Mouse (Mus musculus) stomach, embryonic 14.5 days (tissue): ENCODE data around the gene Usp10. TPM values are rescaled to one million over a fixed set of nuclear protein-coding genes. Genes with fewer than 3 reads are reported as not detected.

ENCODE experiments used
- ATAC-seq: fragments of 200-750 bp; cut with Nextera tagmentation; 2 replicates; pipeline ENCODE4 v1.8.0; 2017; ENCODE audit warnings: low read depth, moderate TSS enrichment; ENCODE audit not compliant: insufficient number of reproducible peaks, insufficient read depth, low FRiP score
- H3K27ac ChIP-seq: fragments of 300-500 bp; sonication (generic); 2 replicates; pipeline ENCODE4 v1.5.1; 2014; ENCODE audit warnings: mild to moderate bottlenecking, low read length, moderate library complexity, mixed read lengths
- H3K27me3 ChIP-seq: fragments of 300-500 bp; sonication (generic); 2 replicates; pipeline ENCODE4 v1.6.1; 2014; ENCODE audit warnings: low read length, control low read depth, mixed read lengths; ENCODE audit not compliant: control insufficient read depth, insufficient read depth
- H3K36me3 ChIP-seq: fragments of 300-500 bp; sonication (generic); 2 replicates; pipeline ENCODE4 v1.6.1; 2014; ENCODE audit warnings: mild to moderate bottlenecking, control low read depth, low read length, moderate library complexity, mixed read lengths; ENCODE audit not compliant: control insufficient read depth, insufficient read depth
- H3K4me1 ChIP-seq: fragments of 300-500 bp; sonication (generic); 2 replicates; pipeline ENCODE4 v1.6.1; 2014; ENCODE audit warnings: low read length, control low read depth, mixed read lengths; ENCODE audit not compliant: control insufficient read depth, insufficient read depth
- H3K4me2 ChIP-seq: fragments of 300-500 bp; sonication (generic); replicated peaks from 2 replicates; pipeline ENCODE4 v1.6.1; 2014; ENCODE audit warnings: low read depth, low read length, control low read depth
- H3K4me3 ChIP-seq: fragments of 300-500 bp; sonication (generic); 2 replicates; pipeline ENCODE4 v1.5.1; 2014; ENCODE audit warnings: low read depth, low read length, control low read depth
- H3K9ac ChIP-seq: fragments of 300-500 bp; sonication (generic); replicated peaks from 2 replicates; pipeline ENCODE4 v1.6.1; 2014; ENCODE audit warnings: low read depth, mild to moderate bottlenecking, control low read depth, low read length, moderate library complexity, mixed read lengths
- H3K9me3 ChIP-seq: fragments of 300-500 bp; sonication (generic); 2 replicates; pipeline ENCODE4 v1.6.1; 2016; ENCODE audit warnings: low read depth, low read length, control low read depth; ENCODE audit not compliant: control insufficient read depth
- WGBS: fragments of 180-500 bp; shearing (Covaris S2); extraction: QIAGEN DNeasy Blood & Tissue Kit; methylation state at CpG from one replicate; pipeline ENCODE4 v1.1.7; 2014; 5-methylcytosine and 5-hydroxymethylcytosine counted together
- polyA plus RNA-seq: library from polyadenylated mRNA; unstranded; fragments of >200 nt; fragmentation: Nextera tagmentation; extraction: Ambion mirVana; gene quantifications from 2 replicates; pipeline ENCODE4 v1.2.1, GENCODE M21; 2014

Usp10 gene
- polyA plus RNA-seq, 1 experiment from 2014 or later: 110 TPM

DNA sequence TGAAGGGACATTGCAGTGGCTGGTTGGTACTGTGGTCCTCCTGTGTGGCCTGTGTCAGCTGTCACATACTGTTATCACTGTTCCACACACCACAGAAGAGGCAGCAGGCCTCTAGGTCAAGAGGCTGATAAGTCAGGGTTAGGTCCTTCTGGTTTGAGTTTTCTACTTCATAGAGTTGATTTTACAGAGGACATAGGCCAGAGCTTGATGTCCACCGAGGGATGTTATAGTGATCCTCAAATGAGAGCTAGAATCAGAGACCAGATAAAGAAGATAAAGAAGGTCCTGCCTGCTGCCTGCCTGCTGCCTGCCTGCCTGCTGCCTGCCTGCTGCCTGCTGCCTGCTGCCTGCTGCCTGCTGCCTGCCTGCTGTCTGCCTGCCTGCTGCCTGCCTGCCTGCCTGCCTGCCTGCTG lies 8.0 kb downstream of the Usp10 start:
- H3K9me3 ChIP-seq: no peaks in the 10 kb centered on the region
- peak; percentile 84; the same call in 1 of the 2 replicates for ATAC-seq
- 63% methylated on average over 1 of the region's 1 CpGs for WGBS

DNA sequence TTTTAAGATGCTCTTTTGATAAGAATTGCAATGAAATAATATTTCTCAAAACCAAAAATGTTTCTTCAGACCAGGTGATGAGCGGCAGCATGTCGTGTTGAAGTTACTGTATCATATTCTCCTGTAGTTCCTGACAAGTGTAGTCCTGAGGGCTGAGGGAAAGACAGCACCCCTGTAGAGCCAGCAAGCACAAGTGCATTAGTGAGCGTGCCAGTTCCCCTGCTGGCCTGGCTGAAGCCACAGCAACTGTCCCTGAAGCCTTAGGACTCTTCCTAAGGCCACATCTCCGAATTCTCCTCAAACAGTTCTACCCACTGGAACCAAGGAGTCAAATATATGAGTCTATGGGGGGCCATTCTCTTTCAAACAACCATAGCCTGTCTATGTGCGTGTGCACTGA lies 13.1 kb downstream of the Usp10 start:
- no peak overlapping the region for H3K4me2 ChIP-seq
- 88% methylated on average over 5 of the region's 5 CpGs for WGBS

More for the DNA sequence above, 8.0 kb downstream of the Usp10 start:
- no peak overlapping the region for H3K4me3 ChIP-seq
- no peak overlapping the region for H3K27ac ChIP-seq
- no peaks in the 10 kb centered on the region for H3K27me3 ChIP-seq
- H3K4me1 ChIP-seq: peaks cover 32% of the 10 kb centered on the region; the same call in 1 of the 2 replicates
- no peak overlapping the region for H3K9ac ChIP-seq
- no peaks in the 10 kb centered on the region for H3K36me3 ChIP-seq
- H3K4me2 ChIP-seq: no peak overlapping the region

DNA sequence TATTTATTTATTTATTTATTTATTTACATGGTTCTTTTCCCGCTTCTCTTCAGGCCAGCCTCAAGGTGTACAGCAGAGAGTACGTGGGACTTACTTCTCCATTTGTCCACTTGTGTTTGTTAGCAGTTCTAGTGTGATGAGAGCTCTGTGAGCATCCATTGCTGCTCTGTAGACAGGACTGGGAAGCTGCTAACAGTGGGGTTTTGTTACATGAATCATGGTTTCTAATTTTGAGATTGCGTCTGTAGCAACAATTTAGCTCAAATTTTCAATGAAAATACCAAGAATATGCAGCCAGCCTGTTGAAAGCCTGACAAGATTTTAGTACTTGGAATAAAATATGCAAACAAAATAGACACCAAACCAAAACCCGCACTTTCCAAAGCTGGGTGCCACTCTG lies 15.3 kb downstream of the Usp10 start:
- ATAC-seq: no peak
- Histone ChIP-seq H3K4me2 (no peak overlapping the region), H3K4me3 (no peak overlapping the region), H3K4me1 (0 out of 2 replicates have a peak, but pooled peaks cover 3% of the 10 kb centered on the region), H3K9ac (no peak overlapping the region), H3K36me3 (no peaks in the 10 kb centered on the region), H3K9me3 (no peaks in the 10 kb centered on the region), H3K27ac (no peak overlapping the region), H3K27me3 (no peaks in the 10 kb centered on the region)
- WGBS: 92% methylated on average over 4 of the region's 4 CpGs

More for the DNA sequence above, 13.1 kb downstream of the Usp10 start:
- Histone ChIP-seq H3K27ac (no peak overlapping the region), H3K9ac (no peak overlapping the region), H3K36me3 (no peaks in the 10 kb centered on the region), H3K9me3 (no peaks in the 10 kb centered on the region), H3K4me3 (no peak overlapping the region), H3K27me3 (no peaks in the 10 kb centered on the region), H3K4me1 (0 out of 2 replicates have a peak, but pooled peaks cover 3% of the 10 kb centered on the region)
- ATAC-seq: no peak

DNA sequence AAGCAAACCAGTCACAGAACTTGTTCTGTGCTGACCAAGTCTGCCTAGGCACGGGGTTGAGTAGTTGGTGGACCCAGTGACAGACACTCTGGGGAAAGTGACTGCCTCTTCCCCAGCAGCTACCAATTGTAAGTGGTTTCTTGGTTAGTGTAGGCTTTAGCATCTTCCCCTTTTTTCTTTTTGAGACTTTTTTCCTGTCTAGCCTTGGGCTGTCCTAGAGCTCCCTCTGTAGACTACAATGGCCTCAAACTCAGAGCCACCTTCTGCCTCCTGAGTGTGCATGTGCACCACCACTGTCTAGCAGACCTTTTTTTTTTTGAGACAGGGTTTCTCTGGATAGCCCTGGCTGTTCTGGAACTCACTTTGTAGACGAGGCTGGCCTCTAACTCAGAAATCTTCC lies 16.3 kb downstream of the Usp10 start:
- no peaks in the 10 kb centered on the region for H3K27me3 ChIP-seq
- no peak overlapping the region for H3K9ac ChIP-seq
- 76% methylated on average over 2 of the region's 2 CpGs for WGBS
- no peak overlapping the region for H3K4me2 ChIP-seq
- H3K27ac ChIP-seq: no peak overlapping the region
- ATAC-seq: no peak
- H3K9me3 ChIP-seq: no peaks in the 10 kb centered on the region
- H3K4me1 ChIP-seq: no peaks in the 10 kb centered on the region
- H3K36me3 ChIP-seq: no peaks in the 10 kb centered on the region
- H3K4me3 ChIP-seq: no peak overlapping the region

DNA sequence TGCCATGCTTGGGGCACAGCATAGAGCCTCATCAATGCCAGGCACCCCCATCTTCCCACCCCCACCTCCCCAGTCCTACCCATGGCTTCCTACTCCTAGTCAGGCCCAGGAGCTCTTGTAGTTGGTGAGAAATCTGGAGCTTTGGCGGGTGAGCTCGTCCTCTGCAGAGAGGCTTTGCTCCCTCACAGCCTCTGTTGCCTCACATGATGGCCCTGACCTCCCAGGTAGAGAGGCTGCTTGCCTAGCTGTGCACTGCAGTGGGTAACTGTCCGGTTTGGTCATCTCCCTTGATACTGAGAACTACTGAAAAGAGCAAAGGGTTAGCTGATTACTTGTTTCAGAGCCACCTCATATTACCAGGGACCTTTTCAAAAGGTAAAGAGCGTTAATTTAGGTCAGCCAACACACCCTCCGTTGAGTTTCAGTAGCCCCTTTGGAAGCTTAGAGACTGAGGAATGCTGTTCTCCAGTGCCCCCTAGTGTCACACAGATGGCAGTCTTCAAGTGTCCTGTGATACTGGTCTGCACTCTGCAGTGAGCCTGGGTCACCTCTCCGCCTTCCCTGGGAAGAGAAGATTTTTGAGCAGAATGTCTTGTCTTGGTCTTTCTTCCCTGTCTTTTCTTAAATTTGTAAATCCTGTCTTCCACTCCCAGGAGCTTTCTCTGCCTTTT lies 17.4 kb downstream of the Usp10 start:
- H3K9me3 ChIP-seq: no peaks in the 10 kb centered on the region
- H3K4me1 ChIP-seq: no peaks in the 10 kb centered on the region
- 39% methylated on average over 6 of the region's 6 CpGs for WGBS
- no peak overlapping the region for H3K9ac ChIP-seq
- H3K27me3 ChIP-seq: no peaks in the 10 kb centered on the region
- no peak overlapping the region for H3K4me2 ChIP-seq
- ATAC-seq: peak; percentile 80; the same call in 1 of the 2 replicates
- peaks cover 7% of the 10 kb centered on the region; the same call in 1 of the 2 replicates for H3K36me3 ChIP-seq
- no peak overlapping the region for H3K27ac ChIP-seq
- H3K4me3 ChIP-seq: no peak overlapping the region

DNA sequence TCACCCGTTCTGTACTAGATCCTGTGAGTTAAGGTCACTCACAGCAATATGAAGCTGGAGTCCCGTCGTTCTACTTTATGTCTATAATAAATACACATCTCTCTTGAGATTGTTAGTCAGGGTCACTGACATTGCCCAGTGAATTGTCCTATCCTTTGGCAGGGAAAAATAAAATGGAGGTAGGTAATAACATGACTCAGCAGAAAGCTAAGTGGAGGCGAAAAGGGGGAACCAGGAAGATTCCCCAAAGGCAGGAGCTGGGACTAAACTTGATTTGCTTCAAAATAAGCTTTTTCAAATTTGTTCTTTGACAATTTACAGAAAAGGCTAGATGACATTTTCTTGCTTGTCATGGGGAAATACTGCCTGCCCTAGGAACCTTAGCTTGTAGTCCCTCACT lies 21.2 kb downstream of the Usp10 start:
- no peak overlapping the region for H3K27ac ChIP-seq
- H3K9me3 ChIP-seq: no peaks in the 10 kb centered on the region
- H3K36me3 ChIP-seq: peaks cover 18% of the 10 kb centered on the region
- no peaks in the 10 kb centered on the region for H3K27me3 ChIP-seq
- ATAC-seq: no peak
- H3K4me3 ChIP-seq: no peak overlapping the region
- H3K4me1 ChIP-seq: no peaks in the 10 kb centered on the region
- H3K4me2 ChIP-seq: no peak overlapping the region
- H3K9ac ChIP-seq: no peak overlapping the region
- 62% methylated on average over 4 of the region's 4 CpGs for WGBS

DNA sequence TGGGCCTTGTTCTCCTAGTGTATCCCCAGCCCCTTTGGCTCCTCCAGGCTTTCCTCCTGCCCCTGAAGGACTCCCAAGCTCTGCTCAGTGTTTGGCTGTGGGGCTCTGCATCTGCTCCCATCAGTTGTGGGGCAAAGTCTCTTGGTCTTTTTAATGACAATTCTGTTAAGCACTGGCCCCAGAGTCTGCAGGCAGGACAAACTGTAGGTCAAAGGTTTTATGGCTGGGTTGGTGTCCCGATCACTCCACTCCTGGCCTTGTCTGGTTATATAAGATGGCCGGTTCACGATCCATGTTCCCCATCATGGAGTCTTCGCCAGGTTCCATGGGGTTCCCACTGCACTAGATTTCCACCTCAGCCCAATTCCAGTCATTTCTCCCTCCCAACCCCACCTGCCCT lies 23.5 kb downstream of the Usp10 start:
- peaks cover 32% of the 10 kb centered on the region for H3K36me3 ChIP-seq
- 97% methylated on average over 4 of the region's 4 CpGs for WGBS
- ATAC-seq: no peak

DNA sequence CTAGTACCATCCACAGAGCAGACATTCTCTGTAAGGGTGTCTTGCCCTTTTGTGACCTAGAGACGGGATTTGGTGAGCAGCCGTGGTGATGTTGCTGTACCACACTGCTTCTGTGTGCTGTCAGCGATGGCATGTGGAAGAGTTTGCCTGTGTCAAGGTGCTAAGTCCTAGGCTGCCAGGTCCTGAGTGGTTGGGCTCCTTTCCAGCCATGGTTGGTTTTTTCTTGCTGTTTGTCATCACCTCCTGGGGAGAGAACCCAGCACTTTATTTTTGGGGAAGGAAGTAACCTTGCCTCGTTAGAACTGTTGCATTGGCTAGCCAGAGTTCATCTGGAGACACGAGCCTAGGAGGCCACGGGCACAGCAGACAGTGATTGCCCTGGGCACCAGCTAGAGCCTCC lies 25.4 kb downstream of the Usp10 start:
- 78% methylated on average over 6 of the region's 6 CpGs for WGBS
- Histone ChIP-seq H3K27ac (no peak overlapping the region), H3K36me3 (peaks cover 42% of the 10 kb centered on the region), H3K27me3 (no peaks in the 10 kb centered on the region), H3K4me3 (no peak overlapping the region), H3K9ac (no peak overlapping the region), H3K9me3 (no peaks in the 10 kb centered on the region), H3K4me2 (no peak overlapping the region), H3K4me1 (no peaks in the 10 kb centered on the region)
- no peak for ATAC-seq

More for the DNA sequence above, 23.5 kb downstream of the Usp10 start:
- H3K4me2 ChIP-seq: no peak overlapping the region
- no peaks in the 10 kb centered on the region for H3K27me3 ChIP-seq
- no peak overlapping the region for H3K27ac ChIP-seq
- no peak overlapping the region for H3K4me3 ChIP-seq
- no peaks in the 10 kb centered on the region for H3K4me1 ChIP-seq
- H3K9ac ChIP-seq: no peak overlapping the region
- no peaks in the 10 kb centered on the region for H3K9me3 ChIP-seq

DNA sequence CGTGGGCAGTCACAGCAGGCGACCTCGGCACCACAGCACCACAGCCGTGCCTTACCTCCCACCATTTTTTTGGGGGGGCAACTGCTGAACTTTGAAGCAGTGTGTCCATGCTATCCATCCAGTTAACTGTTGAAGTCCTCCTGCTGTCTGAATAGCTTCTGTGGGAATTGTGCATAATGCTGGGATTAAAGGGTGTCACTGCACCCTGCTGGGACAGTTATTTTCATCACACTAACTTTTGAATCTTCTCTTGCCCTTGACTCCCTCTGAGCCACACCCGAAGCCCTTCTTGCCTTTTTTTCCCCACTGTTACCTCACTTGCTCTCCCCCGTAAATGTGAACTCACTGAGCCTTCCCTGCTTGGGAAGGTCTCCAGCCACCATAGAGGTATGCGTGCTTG lies 28.3 kb downstream of the Usp10 start:
- no peaks in the 10 kb centered on the region for H3K4me1 ChIP-seq
- ATAC-seq: no peak
- H3K27me3 ChIP-seq: no peaks in the 10 kb centered on the region
- H3K4me3 ChIP-seq: no peak overlapping the region
- H3K9me3 ChIP-seq: no peaks in the 10 kb centered on the region
- peaks cover 52% of the 10 kb centered on the region for H3K36me3 ChIP-seq
- no peak overlapping the region for H3K4me2 ChIP-seq
- H3K27ac ChIP-seq: no peak overlapping the region
- WGBS: 81% methylated on average over 7 of the region's 7 CpGs
- no peak overlapping the region for H3K9ac ChIP-seq
